Mouse (Mus musculus) liver, embryonic 12.5 days (tissue): ENCODE results near the gene Plcb3. TPM values are rescaled to one million over a fixed set of nuclear protein-coding genes. Genes with fewer than 3 reads are reported as not detected.
A peak's percentile ranks its signal among the peaks of the same experiment; 100 is the strongest.
"Not testable (repeated sequence)": the region's sequence is repeated elsewhere in the genome, so short reads cannot be mapped to it uniquely, and the experiment has no call there.

Experiments
- ATAC-seq: fragments of 200-750 bp; cut with Nextera tagmentation; 2 replicates; pipeline ENCODE4 v1.8.0; 2017; ENCODE audit warnings: moderate number of reproducible peaks, mild to moderate bottlenecking, moderate library complexity
- H3K27ac ChIP-seq: fragments of 300-500 bp; sonication (generic); 2 replicates; pipeline ENCODE4 v1.5.1; 2016; ENCODE audit warnings: mild to moderate bottlenecking
- H3K27me3 ChIP-seq: fragments of 300-500 bp; sonication (generic); replicated peaks from 2 replicates; pipeline ENCODE4 v1.6.1; 2016; ENCODE audit warnings: mild to moderate bottlenecking, moderate library complexity
- H3K36me3 ChIP-seq: fragments of 300-500 bp; sonication (generic); 2 replicates; pipeline ENCODE4 v1.6.1; 2016; ENCODE audit warnings: mild to moderate bottlenecking, moderate library complexity
- H3K4me1 ChIP-seq: fragments of 300-500 bp; sonication (generic); 2 replicates; pipeline ENCODE4 v1.6.1; 2016
- H3K4me2 ChIP-seq: fragments of 300-500 bp; sonication (generic); 2 replicates; pipeline ENCODE4 v1.6.1; 2016; ENCODE audit warnings: mild to moderate bottlenecking, moderate library complexity
- H3K4me3 ChIP-seq: fragments of 300-500 bp; sonication (generic); 2 replicates; pipeline ENCODE4 v1.5.1; 2016; ENCODE audit warnings: mild to moderate bottlenecking, moderate library complexity
- H3K9ac ChIP-seq: fragments of 300-500 bp; sonication (generic); 2 replicates; pipeline ENCODE4 v1.6.1; 2016; ENCODE audit warnings: mild to moderate bottlenecking, moderate library complexity
- H3K9me3 ChIP-seq: fragments of 300-500 bp; sonication (generic); replicated peaks from 2 replicates; pipeline ENCODE4 v1.6.1; 2016; ENCODE audit warnings: mild to moderate bottlenecking, moderate library complexity
- WGBS: fragments of 180-500 bp; shearing (Covaris S2); methylation state at CpG from one replicate; pipeline ENCODE4 v1.1.7; 2016; ENCODE audit not compliant: insufficient replicate concordance; 5-methylcytosine and 5-hydroxymethylcytosine counted together
- polyA plus RNA-seq: library from polyadenylated mRNA; unstranded; fragments of >200 nt; fragmentation: Nextera tagmentation; extraction: Ambion mirVana; gene quantifications from 2 replicates; pipeline ENCODE4 v1.2.1, GENCODE M21; 2016

Gene Plcb3
- polyA plus RNA-seq, 1 experiment from 2014 or later, result 13.6 TPM

DNA sequence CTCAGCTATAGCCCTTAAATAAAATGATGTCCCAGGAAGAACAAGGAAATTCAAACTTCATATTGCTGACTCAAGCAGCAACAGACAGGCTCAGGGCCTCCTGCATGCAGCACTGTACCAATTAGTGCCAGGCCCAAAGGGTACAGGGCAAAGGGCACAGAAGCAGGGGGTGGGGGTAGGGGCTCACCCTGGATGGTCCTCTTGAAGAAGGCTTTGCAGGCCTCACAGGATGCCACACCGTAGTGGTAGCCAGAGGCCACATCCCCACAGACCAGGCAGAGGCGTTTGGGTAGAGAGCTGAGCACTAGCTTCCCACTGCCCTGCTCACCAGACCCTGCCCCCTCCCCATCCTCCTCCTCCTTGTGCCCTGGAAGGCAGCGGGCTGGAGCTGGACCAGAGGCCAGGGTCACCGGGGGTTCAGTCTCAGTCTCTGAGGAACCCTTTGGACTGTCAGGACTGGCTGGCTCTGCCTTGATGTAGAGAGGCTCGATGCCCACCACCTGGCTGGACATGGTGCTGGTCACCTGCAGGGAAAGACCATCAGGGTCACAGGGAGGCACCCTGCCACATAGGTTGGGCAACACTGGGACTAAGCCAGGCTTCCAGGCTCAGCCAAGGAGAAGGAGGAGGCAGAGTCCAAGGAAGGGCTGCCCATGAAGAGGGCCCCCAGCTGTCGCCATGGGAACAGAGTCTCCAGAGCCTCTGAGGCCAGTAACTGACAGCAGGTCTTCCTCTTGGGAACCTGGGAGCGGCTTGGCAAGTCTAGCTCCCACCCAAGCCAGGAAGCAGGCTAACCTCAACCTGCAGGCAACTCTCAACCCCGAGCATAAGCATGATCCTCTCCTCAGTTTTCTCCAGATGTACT is 56.2 kb downstream of the Plcb3 start:
- Histone ChIP-seq H3K4me1 (peaks cover 69% of the 10 kb centered on the region), H3K27me3 (peaks cover 24% of the 10 kb centered on the region), H3K9me3 (no peaks in the 10 kb centered on the region), H3K4me3 (peak overlapping the region; percentile 92), H3K4me2 (peak overlapping the region; percentile 100), H3K9ac (peak overlapping the region; percentile 94), H3K36me3 (peaks cover 13% of the 10 kb centered on the region), H3K27ac (peak overlapping the region; percentile 90)
- ATAC-seq, result no peak
- 45% methylated on average over 8 of the region's 8 CpGs for WGBS

DNA sequence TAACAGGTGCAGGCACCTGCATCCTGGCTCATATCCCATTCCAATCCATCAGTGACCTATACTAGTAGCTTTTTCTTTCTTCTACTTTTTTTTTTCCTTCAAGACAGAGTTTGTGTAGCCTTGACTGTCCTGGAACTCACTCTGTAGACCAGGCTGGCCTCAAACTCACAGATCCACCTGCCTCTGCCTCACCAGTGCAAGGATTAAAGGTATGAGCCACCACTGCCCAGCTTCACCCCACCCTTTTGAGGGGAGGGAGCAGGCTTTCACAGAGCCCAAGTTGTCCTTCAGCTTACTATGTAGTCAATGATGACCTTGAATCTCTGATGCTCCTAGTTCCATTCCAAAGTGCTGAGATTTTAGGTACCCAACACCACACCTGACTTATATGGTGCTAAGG is 56.8 kb downstream of the Plcb3 start:
- Histone ChIP-seq H3K9ac (no peak overlapping the region; the same call in 1 of the 2 replicates), H3K27ac (peak overlapping the region; percentile 90; the same call in 1 of the 2 replicates), H3K27me3 (peaks cover 17% of the 10 kb centered on the region), H3K9me3 (no peaks in the 10 kb centered on the region), H3K4me2 (0 out of 2 replicates have a peak overlapping the region, but pooled peaks have one; percentile 100), H3K36me3 (peaks cover 13% of the 10 kb centered on the region), H3K4me1 (peaks cover 65% of the 10 kb centered on the region), H3K4me3 (no peak overlapping the region)
- no peak for ATAC-seq

DNA sequence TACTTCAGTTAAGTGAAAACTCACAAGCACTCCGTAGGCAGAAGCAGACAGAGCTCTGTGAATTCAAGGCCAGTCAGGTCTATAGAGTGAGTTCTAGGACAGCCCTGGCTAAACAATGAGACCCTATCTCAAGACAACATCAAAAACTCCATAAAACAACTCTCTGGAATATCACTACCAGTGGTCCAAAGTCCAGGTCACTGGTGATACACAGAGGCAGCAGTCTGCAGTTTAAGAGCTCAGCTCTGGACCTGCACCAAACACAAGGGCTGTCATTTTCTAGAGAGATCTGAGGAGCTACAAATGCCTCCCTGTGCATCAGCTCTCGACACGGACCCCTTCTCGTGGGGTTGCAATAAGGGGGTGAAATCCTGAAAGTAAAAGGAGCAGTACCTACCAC is 57.9 kb downstream of the Plcb3 start:
- Histone ChIP-seq H3K36me3 (peaks cover 24% of the 10 kb centered on the region), H3K4me3 (no peak overlapping the region), H3K27me3 (peaks cover 6% of the 10 kb centered on the region), H3K4me2 (no peak overlapping the region), H3K9me3 (no peaks in the 10 kb centered on the region), H3K4me1 (peaks cover 69% of the 10 kb centered on the region), H3K27ac (peak overlapping the region; percentile 5; the same call in 1 of the 2 replicates), H3K9ac (no peak overlapping the region)
- ATAC-seq, result no peak
- WGBS, result 83% methylated on average over 4 of the region's 4 CpGs

DNA sequence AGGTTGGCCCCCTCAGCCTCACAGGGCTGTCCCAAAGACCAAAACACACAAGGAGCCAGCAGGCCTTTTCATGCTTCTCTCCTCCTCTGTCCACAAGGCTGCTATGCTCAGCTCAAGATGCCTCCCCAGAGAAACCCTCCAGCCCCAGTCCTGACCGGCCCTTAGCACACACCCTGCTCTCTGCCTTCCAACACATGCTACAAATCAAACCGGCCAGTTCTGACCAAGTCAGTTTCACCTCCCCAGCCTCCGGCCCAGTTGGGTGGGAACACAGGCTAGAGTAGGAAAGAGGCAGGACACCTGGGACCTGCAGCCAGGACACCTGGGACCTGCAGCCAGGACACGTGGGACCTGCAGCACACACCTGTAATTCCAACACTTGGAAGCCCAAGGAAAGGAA is 59.8 kb downstream of the Plcb3 start:
- 0 out of 2 replicates have a peak overlapping the region, but pooled peaks have one; percentile 16 for H3K27ac ChIP-seq
- no peak overlapping the region for H3K4me3 ChIP-seq
- H3K9ac ChIP-seq, result no peak overlapping the region
- H3K36me3 ChIP-seq, result peaks cover 43% of the 10 kb centered on the region
- 75% methylated on average over 4 of the region's 4 CpGs for WGBS
- no peaks in the 10 kb centered on the region for H3K9me3 ChIP-seq
- ATAC-seq, result no peak
- peaks cover 65% of the 10 kb centered on the region for H3K4me1 ChIP-seq
- no peaks in the 10 kb centered on the region for H3K27me3 ChIP-seq
- no peak overlapping the region for H3K4me2 ChIP-seq

DNA sequence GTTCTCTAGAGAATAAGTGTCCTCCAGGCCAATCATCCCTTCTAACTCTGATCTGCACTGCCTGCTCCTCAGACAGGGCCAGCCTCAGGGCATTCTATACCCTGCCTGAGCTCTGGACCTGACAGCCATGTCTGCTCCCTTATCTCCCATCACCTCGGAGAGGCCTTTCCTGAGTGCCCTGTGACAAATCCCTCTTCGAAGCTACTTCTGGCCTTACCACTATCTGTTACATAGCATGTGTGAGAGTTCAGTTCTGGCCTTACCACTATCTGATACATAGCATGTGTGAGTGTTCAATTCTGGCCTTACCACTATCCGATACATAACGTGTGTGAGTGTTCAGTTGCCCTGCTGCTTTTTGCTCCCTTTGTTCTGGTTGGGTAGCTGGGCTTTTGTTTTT is 61.0 kb downstream of the Plcb3 start:
- Histone ChIP-seq H3K27ac (peak overlapping the region; percentile 55), H3K9ac (no peak overlapping the region), H3K4me2 (peak overlapping the region; percentile 11; the same call in 1 of the 2 replicates), H3K36me3 (peaks cover 49% of the 10 kb centered on the region), H3K4me1 (peaks cover 61% of the 10 kb centered on the region), H3K27me3 (no peaks in the 10 kb centered on the region), H3K4me3 (no peak overlapping the region), H3K9me3 (no peaks in the 10 kb centered on the region)
- WGBS, result 22% methylated on average over 4 of the region's 4 CpGs
- ATAC-seq, result peak; percentile 60

DNA sequence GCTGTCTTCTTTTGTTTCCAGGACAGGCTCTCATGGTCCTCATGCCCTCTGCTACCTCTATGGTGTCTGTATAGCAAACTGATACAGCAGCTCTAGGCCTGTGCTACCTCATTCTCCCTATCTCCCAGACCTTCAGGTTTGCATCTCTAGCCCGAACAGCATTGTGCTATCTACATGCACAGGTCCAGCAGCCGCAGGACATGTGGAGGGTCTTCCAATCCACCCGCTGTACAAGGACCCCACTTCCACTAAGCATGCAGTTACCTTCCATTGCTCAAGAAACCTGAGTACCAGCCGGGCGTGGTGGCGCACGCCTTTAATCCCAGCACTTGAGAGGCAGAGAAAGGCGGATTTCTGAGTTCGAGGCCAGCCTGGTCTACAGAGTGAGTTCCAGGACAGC is 61.7 kb downstream of the Plcb3 start:
- Histone ChIP-seq H3K36me3 (peaks cover 44% of the 10 kb centered on the region), H3K27ac (peak overlapping the region; percentile 56; the same call in 1 of the 2 replicates), H3K4me2 (no peak overlapping the region), H3K4me1 (peaks cover 54% of the 10 kb centered on the region), H3K9ac (no peak overlapping the region), H3K27me3 (no peaks in the 10 kb centered on the region), H3K9me3 (no peaks in the 10 kb centered on the region), H3K4me3 (no peak overlapping the region)
- no peak for ATAC-seq
- WGBS, result 78% methylated on average over 9 of the region's 9 CpGs

DNA sequence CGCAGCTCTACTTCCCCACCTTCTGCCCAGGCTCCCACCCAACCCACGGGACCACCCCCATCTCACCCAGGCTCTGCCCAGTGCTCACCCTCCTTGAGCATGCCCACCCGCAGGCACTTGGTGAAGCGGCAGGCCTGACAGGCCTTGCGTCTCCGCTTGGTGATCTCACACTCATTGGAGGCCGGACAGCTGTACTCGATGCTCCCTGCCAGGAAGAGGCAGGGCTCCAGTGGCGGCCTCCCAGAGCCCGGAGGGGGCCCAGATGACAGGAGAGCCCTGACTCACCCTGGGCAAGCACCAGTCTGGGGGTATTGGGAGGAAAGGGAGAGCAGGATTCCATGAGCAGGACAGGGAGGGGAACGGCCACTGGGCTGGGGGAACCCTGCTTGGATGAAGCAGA is 62.3 kb downstream of the Plcb3 start:
- H3K4me1 ChIP-seq, result peaks cover 50% of the 10 kb centered on the region
- H3K4me3 ChIP-seq, result no peak overlapping the region
- 81% methylated on average over 11 of the region's 11 CpGs for WGBS
- peaks cover 44% of the 10 kb centered on the region for H3K36me3 ChIP-seq
- H3K27ac ChIP-seq, result peak overlapping the region; percentile 56
- no peaks in the 10 kb centered on the region for H3K9me3 ChIP-seq
- no peak overlapping the region; the same call in 1 of the 2 replicates for H3K9ac ChIP-seq
- H3K4me2 ChIP-seq, result no peak overlapping the region
- no peak for ATAC-seq
- no peaks in the 10 kb centered on the region for H3K27me3 ChIP-seq

DNA sequence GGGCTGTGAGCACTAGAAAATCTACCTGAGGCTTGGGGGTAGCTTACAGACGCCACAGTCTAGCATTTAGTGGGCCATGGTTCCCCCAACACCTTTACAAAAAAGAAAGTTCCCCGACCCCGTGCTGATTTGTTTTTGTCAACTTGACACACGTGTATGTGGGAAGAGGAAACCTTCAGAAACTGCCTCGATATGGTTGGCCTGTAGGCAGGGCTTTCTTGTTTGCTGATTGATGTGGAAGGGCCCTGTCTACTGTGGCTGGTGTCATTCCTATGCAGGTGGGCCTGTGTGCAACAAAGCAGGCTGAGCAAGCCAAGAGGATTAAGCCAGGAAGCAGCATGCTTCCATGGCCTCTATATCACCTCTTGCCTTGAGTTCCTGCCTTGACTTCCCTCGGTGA is 63.2 kb downstream of the Plcb3 start:
- no peak overlapping the region for H3K9ac ChIP-seq
- 71% methylated on average over 6 of the region's 6 CpGs for WGBS
- peaks cover 36% of the 10 kb centered on the region for H3K36me3 ChIP-seq
- no peak overlapping the region for H3K4me3 ChIP-seq
- no peaks in the 10 kb centered on the region for H3K27me3 ChIP-seq
- H3K9me3 ChIP-seq, result no peaks in the 10 kb centered on the region
- ATAC-seq, result no peak
- no peak overlapping the region for H3K4me2 ChIP-seq
- H3K27ac ChIP-seq, result peak overlapping the region; percentile 41; the same call in 1 of the 2 replicates
- peaks cover 54% of the 10 kb centered on the region for H3K4me1 ChIP-seq

DNA sequence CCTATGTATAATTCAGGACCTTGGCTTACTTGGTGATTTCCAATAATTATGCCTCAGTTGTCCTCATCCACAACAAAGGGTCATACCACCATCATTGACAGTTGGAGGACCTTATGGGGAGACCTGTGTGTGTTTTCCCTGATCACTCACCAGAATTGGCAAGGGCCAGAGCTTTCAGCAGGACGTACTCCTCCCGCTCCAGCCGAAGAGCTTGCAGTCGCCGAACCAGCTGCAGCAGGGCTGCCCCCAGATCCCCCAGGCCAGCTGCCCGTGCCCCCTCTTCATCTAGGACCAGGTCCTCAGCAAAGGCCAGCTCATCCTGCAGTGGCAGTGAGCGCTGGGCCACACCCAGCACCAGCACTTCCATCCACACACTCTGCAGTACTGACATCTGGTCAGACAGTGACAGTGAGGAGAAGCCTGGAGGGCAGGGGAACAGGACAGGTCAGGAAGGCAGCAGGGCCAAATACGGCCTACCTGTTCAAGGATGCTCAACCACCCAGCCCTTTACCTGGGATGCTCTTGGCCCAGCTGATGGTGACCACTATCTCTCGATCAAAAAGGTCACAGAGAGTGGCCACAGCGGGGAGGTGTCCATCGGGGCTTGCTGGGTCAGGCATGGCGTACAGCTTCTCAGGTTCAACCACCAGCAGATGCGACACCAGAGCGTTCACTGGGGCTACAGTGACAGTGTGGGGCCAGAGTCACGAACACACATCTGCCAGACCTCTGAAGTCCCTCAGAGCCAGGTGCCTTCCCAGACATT is 63.9 kb downstream of the Plcb3 start:
- Histone ChIP-seq H3K27ac (peak overlapping the region; percentile 46), H3K36me3 (peaks cover 39% of the 10 kb centered on the region), H3K4me1 (peaks cover 61% of the 10 kb centered on the region), H3K4me2 (0 out of 2 replicates have a peak overlapping the region, but pooled peaks have one; percentile 90), H3K27me3 (no peaks in the 10 kb centered on the region), H3K9me3 (no peaks in the 10 kb centered on the region), H3K9ac (no peak overlapping the region), H3K4me3 (no peak overlapping the region)
- no peak for ATAC-seq
- 85% methylated on average over 15 of the region's 15 CpGs for WGBS

DNA sequence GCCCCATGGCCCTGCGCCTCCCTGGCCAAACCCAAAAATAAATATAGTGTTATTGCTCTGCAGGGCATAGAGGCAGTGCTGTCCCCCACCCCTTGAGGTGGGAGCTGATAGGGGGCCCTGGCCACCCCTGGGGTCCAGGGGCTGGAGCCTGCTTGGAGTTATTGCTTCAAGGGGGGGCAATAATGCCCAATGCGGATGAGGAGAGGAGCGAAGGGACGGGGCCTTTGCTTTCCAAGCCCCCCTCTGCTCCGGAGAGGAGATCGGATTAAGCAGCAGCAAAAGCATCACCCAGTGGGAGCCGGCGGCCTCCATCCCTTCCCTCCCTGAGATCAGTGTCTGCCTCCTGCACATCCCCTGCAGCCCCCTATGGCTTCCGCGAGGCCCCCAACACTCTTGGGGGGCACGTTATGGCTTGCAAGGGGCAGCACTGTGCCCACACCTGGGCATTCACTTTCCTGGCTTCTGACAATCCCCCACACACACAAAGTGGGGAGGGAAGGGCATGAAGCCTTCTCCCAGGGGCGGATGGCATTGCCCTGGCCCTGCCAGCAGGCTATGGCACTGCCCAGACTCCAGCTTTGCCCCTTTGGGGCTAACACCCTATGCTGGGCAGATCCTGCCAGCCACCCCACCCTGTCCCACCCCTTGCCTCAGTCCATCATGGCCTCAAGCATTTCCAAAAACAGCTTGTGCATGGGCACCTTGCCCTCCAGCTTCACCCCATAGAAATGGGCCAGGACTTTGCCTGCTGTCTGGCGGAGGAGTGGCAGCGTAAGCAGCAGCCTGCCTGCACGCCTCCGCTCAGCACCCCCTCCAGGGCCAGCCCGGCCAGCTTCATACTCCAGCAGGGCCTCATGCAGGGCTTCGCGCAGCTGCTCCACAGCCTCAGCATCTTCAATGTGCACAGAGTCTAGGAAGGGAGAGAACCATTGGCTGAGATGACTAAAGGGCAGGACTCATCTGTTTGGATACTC is 64.9 kb downstream of the Plcb3 start:
- peak overlapping the region; percentile 67 for H3K27ac ChIP-seq
- 78% methylated on average over 19 of the region's 19 CpGs for WGBS
- ATAC-seq, result no peak
- H3K4me1 ChIP-seq, result peaks cover 56% of the 10 kb centered on the region
- H3K9ac ChIP-seq, result peak overlapping the region; percentile 82
- peaks cover 49% of the 10 kb centered on the region for H3K36me3 ChIP-seq
- no peaks in the 10 kb centered on the region for H3K27me3 ChIP-seq
- H3K4me3 ChIP-seq, result peak overlapping the region; percentile 78
- H3K4me2 ChIP-seq, result peak overlapping the region; percentile 90
- no peaks in the 10 kb centered on the region for H3K9me3 ChIP-seq

DNA sequence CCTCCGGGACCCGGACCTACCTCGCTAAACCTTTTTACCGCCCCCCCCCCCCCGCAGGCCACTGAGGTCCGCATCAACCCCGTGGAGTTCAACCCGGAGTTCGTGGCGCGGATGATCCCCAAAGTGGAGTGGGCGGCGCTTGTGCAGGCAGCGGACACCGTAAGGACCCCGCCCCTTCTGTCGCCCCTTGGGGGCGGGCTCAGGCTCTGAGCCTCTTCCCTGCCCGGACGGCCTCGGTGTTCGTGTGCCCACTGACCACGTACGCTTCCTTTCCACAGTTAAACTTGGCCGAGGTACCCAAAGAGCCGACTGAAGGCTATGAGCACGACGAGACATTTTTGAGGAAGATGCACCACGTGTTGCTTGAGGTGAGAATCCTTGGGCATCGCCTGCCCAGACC is 66.0 kb downstream of the Plcb3 start:
- H3K9ac ChIP-seq, result peak overlapping the region; percentile 82
- H3K4me3 ChIP-seq, result peak overlapping the region; percentile 78
- H3K9me3 ChIP-seq, H3K27me3 ChIP-seq: not testable (repeated sequence)
- peaks cover 46% of the 10 kb centered on the region for H3K4me1 ChIP-seq
- peak overlapping the region; percentile 98 for H3K27ac ChIP-seq
- WGBS, result under 1% methylated on average over 30 of the region's 30 CpGs
- peak; percentile 43 for ATAC-seq
- peak overlapping the region; percentile 90 for H3K4me2 ChIP-seq
- H3K36me3 ChIP-seq, result peaks cover 57% of the 10 kb centered on the region
